Mouse (Mus musculus): ENCODE measurements around the gene Fbxw5. TPM values are rescaled to one million over a fixed set of nuclear protein-coding genes. Genes with fewer than 3 reads are reported as not detected.
"Not testable (repeated sequence)": the region's sequence is repeated elsewhere in the genome, so short reads cannot be mapped to it uniquely, and the experiment has no call there.

The Fbxw5 gene
- polyA plus RNA-seq, 1 experiment = 59.2 TPM

DNA sequence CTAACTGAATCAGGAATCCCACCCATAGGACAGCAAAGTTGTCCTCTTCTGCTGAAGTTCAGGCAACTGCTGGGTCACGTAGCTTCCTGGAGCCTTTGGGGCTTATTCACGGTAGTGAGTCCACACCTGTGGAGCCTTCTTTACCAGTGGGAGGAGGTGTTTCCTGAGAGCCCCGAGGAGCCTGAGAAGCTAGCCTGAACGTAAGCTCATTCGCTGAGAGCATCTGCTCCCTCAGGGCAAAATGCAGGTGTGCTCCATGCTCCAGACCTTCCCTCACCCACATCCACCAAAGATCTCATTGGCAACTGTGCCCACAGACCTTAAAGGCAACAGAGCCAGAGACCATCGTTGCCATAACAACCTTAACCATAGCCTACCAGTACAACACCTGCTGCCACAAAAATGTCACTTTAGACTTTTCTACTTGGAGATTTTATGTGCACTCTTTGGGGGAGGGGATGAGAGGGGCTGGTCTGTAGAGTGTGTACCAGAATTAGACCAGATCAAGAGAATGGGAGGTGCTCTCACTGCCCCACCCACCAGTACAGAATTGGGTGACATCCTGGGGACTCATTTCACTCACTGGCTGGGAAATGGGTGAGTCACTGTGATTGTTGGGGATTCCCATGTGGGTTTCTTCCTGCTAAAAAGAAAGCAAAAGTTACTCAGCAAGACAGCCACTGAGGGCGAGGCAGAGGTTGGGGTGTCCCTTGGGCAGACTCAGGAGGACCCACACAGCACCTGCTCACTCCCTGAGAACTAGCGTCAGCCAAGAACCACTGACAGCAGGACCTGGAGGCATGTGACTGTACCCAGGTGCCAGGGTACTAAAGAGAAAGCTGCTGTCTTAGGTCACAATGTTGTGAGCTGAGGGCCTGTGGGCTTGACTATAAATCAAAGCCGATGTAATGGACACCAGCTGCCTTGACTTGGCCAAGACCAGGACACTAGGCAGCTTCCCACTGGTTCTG is 48.8 kb downstream of the Fbxw5 start:
- WGBS = 9% methylated on average over 9 of the region's 9 CpGs
- Histone ChIP-seq H3K4me3 (ENCODE audit: control insufficient read depth, insufficient read depth, low read length) (peak overlapping the region; percentile 17), H3K4me1 (replicated peaks; ENCODE audit: control insufficient read depth, insufficient read depth, low read length) (peaks cover 59% of the 10 kb centered on the region), H3K36me3 (ENCODE audit: control insufficient read depth, insufficient read depth, low read length) (no peaks in the 10 kb centered on the region), H3K27me3 (ENCODE audit: control insufficient read depth, insufficient read depth, low read length) (no peaks in the 10 kb centered on the region), H3K27ac (ENCODE audit: control insufficient read depth, insufficient read depth, low read length) (peak overlapping the region; percentile 98)
- DNase-seq = peak; percentile 79
- TF ChIP-seq CTCF (IDR thresholded peaks at IDR 0.05; ENCODE audit: borderline replicate concordance, control insufficient read depth, extremely low read depth, insufficient read depth, low read length, poor library complexity) = no peak

DNA sequence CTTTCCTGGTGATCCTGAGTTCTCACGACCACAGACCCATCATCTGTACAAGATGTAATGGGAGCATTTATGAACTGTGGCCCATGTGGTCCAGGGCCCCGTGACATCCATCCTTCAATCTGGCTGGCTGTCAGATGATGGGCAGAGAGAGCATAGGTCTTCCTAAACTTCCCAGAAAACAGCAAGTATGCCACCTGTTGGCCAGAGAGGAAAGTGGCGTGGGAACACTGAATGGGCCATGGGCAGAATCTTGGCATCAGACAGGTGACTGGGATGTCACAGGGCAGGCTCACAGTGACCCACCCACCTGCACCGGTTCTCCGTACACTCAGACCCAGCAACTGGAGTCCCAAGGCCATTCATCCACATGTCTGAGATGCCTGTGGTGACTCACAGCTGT is 50.6 kb downstream of the Fbxw5 start:
- Histone ChIP-seq H3K27me3 (ENCODE audit: control insufficient read depth, insufficient read depth, low read length) (no peaks in the 10 kb centered on the region), H3K4me1 (replicated peaks; ENCODE audit: control insufficient read depth, insufficient read depth, low read length) (peaks cover 41% of the 10 kb centered on the region), H3K4me3 (ENCODE audit: control insufficient read depth, insufficient read depth, low read length) (no peak overlapping the region), H3K27ac (ENCODE audit: control insufficient read depth, insufficient read depth, low read length) (peak overlapping the region; percentile 75), H3K36me3 (ENCODE audit: control insufficient read depth, insufficient read depth, low read length) (no peaks in the 10 kb centered on the region)
- TF ChIP-seq POLR2A (IDR thresholded peaks at IDR 0.05; ENCODE audit: control insufficient read depth, extremely low read depth, insufficient read depth, low read length, poor library complexity) (no peak), CTCF (IDR thresholded peaks at IDR 0.05; ENCODE audit: borderline replicate concordance, control insufficient read depth, extremely low read depth, insufficient read depth, low read length, poor library complexity) (no peak; the same call in 1 of the 2 replicates)
- DNase-seq = peak; percentile 71
- WGBS = 45% methylated on average over 5 of the region's 5 CpGs

DNA sequence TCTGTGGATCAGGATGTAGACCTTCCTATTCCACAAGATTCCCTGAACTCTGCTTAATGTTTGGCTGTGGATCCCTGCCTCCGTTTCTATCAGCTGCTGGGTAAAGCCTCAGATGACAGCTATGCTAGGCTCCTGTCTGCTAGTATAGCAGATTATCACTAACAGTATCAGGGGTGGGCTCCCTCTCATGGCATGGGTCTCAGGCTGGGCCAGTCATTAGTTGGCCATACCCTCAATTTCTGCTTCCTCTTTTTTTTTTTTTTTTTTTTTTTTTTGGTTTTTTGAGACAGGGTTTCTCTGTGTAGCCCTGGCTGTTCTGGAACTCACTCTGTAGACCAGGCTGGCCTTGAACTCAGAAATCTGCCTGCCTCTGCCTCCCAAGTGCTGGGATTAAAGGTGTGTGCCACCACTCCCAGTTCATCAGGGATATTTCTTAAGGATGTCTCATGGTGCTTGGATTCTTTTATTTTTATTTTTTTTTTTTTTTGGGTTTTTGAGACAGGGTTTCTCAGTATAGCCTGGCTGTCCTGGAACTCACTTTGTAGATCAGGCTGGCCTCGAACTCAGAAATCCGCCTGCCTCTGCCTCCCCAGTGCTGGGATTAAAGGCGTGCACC is 52.7 kb downstream of the Fbxw5 start:
- H3K27me3 ChIP-seq (ENCODE audit: control insufficient read depth, insufficient read depth, low read length); H3K4me3 ChIP-seq (ENCODE audit: control insufficient read depth, insufficient read depth, low read length); DNase-seq; H3K36me3 ChIP-seq (ENCODE audit: control insufficient read depth, insufficient read depth, low read length); H3K27ac ChIP-seq (ENCODE audit: control insufficient read depth, insufficient read depth, low read length): not testable (repeated sequence)
- peaks cover 46% of the 10 kb centered on the region for H3K4me1 ChIP-seq (replicated peaks; ENCODE audit: control insufficient read depth, insufficient read depth, low read length)
- WGBS = 94% methylated on average over 4 of the region's 4 CpGs

Other genes with a start within 250 kb of the Fbxw5 start
- gene Tmem203, start 245.3 kb upstream of the Fbxw5 start, polyA plus RNA-seq (2012; rRNA removed) = 66.1 and 79.1 TPM in 2 replicates
- 24.4 and 25.9 TPM in 2 replicates for gene Tprn, start 238.1 kb upstream of the Fbxw5 start, polyA plus RNA-seq (2012; rRNA removed)
- gene Ssna1, start 228.3 kb upstream of the Fbxw5 start, polyA plus RNA-seq (2012; rRNA removed) = 164 and 182 TPM in 2 replicates
- gene Anapc2, start 228.3 kb upstream of the Fbxw5 start, polyA plus RNA-seq (2012; rRNA removed) = 141 and 144 TPM in 2 replicates
- gene Tmem210, start 212.6 kb upstream of the Fbxw5 start, polyA plus RNA-seq (2012; rRNA removed) = 0.35 TPM in 1 of 2 replicates, not detected in the other
- gene Lrrc26, start 210.8 kb upstream of the Fbxw5 start, polyA plus RNA-seq (2012; rRNA removed) = 1.0 and 1.6 TPM in 2 replicates
- 0.50 TPM in 2 replicates for gene Grin1, start 181.6 kb upstream of the Fbxw5 start, polyA plus RNA-seq (2012; rRNA removed)
- gene Man1b1, start 168.4 kb upstream of the Fbxw5 start, polyA plus RNA-seq (2012; rRNA removed) = 23.1 and 26.3 TPM in 2 replicates
- gene Dpp7, start 144.4 kb upstream of the Fbxw5 start, polyA plus RNA-seq (2012; rRNA removed) = 24.5 and 25.6 TPM in 2 replicates
- 23.0 and 24.4 TPM in 2 replicates for gene Uap1l1, start 135.1 kb upstream of the Fbxw5 start, polyA plus RNA-seq (2012; rRNA removed)
- 29.7 and 45.2 TPM in 2 replicates for gene Sapcd2, start 128.4 kb upstream of the Fbxw5 start, polyA plus RNA-seq (2012; rRNA removed)
- 11.7 and 14.0 TPM in 2 replicates for gene Entpd2, start 104.9 kb upstream of the Fbxw5 start, polyA plus RNA-seq (2012; rRNA removed)
- gene Npdc1, start 101.4 kb upstream of the Fbxw5 start, polyA plus RNA-seq (2012; rRNA removed) = 28.4 and 30.8 TPM in 2 replicates
- 1.9 and 2.0 TPM in 2 replicates for gene Fut7, start 77.5 kb upstream of the Fbxw5 start, polyA plus RNA-seq (2012; rRNA removed)
- 86.6 and 100 TPM in 2 replicates for gene Abca2, start 72.0 kb upstream of the Fbxw5 start, polyA plus RNA-seq (2012; rRNA removed)
- gene Clic3, start 43.9 kb upstream of the Fbxw5 start, polyA plus RNA-seq (2012; rRNA removed) = 11.6 and 17.3 TPM in 2 replicates
- 165 and 192 TPM in 2 replicates for gene Paxx, start 39.7 kb upstream of the Fbxw5 start, polyA plus RNA-seq (2012; rRNA removed)
- 4.4 and 13.8 TPM in 2 replicates for gene Ptgds, start 30.7 kb upstream of the Fbxw5 start, polyA plus RNA-seq (2012; rRNA removed)
- gene Lcn12, start 6.8 kb upstream of the Fbxw5 start, polyA plus RNA-seq (2012; rRNA removed) = not detected in 2 replicates
- 4.7 and 5.0 TPM in 2 replicates for gene C8g, start 969 bp downstream of the Fbxw5 start, polyA plus RNA-seq (2012; rRNA removed)
- 47.7 and 49.9 TPM in 2 replicates for gene Traf2, start 46.2 kb downstream of the Fbxw5 start, polyA plus RNA-seq (2012; rRNA removed)
- gene Edf1, start 57.1 kb downstream of the Fbxw5 start, polyA plus RNA-seq (2012; rRNA removed) = 142 and 152 TPM in 2 replicates
- 18.9 and 25.8 TPM in 2 replicates for gene Mamdc4, start 74.1 kb downstream of the Fbxw5 start, polyA plus RNA-seq (2012; rRNA removed)
- gene Phpt1, start 74.5 kb downstream of the Fbxw5 start, polyA plus RNA-seq (2012; rRNA removed) = 73.6 and 94.7 TPM in 2 replicates
- gene Ajm1, start 81.0 kb downstream of the Fbxw5 start, polyA plus RNA-seq (2012; rRNA removed) = 7.0 and 7.4 TPM in 2 replicates
- 83.4 and 89.6 TPM in 2 replicates for gene Rabl6, start 107.8 kb downstream of the Fbxw5 start, polyA plus RNA-seq (2012; rRNA removed)
- gene Ccdc183, start 116.9 kb downstream of the Fbxw5 start, polyA plus RNA-seq (2012; rRNA removed) = not detected in 2 replicates
- 4.9 and 12.3 TPM in 2 replicates for gene Tmem141, start 121.3 kb downstream of the Fbxw5 start, polyA plus RNA-seq (2012; rRNA removed)
- gene Fcna, start 127.3 kb downstream of the Fbxw5 start, polyA plus RNA-seq (2012; rRNA removed) = 7.8 TPM in 2 replicates
- gene Lcn8, start 152.4 kb downstream of the Fbxw5 start, polyA plus RNA-seq (2012; rRNA removed) = 0.24 TPM in 1 of 2 replicates, not detected in the other
- gene Lcn5, start 157.2 kb downstream of the Fbxw5 start, polyA plus RNA-seq (2012; rRNA removed) = not detected in 2 replicates
- gene Lcn6, start 176.0 kb downstream of the Fbxw5 start, polyA plus RNA-seq (2012; rRNA removed) = 0.20 and 0.26 TPM in 2 replicates
- 0.73 and 0.84 TPM in 2 replicates for gene Lcn10, start 182.0 kb downstream of the Fbxw5 start, polyA plus RNA-seq (2012; rRNA removed)
- gene Obp2a, start 199.3 kb downstream of the Fbxw5 start, polyA plus RNA-seq (2012; rRNA removed) = 0.45 and 0.54 TPM in 2 replicates
- 36.4 and 43.2 TPM in 2 replicates for gene Bmyc, start 206.0 kb downstream of the Fbxw5 start, polyA plus RNA-seq (2012; rRNA removed)
- gene Obp2b, start 236.3 kb downstream of the Fbxw5 start, polyA plus RNA-seq (2012; rRNA removed) = not detected in 2 replicates

All from thymus, adult 2 months (tissue).